Mouse (Mus musculus) liver, adult 2 months (tissue): ENCODE measurements around the gene Zdhhc14.

Experiments
- CTCF ChIP-seq: fragments of 200-500 bp; IDR thresholded peaks from 2 replicates; pipeline ENCODE4 v1.5.1; 2011; ENCODE audit warnings: low read depth, low read length, control low read depth
- POLR2A ChIP-seq: fragments of 200-500 bp; IDR thresholded peaks from 2 replicates; pipeline ENCODE4 v1.6.1; 2011; ENCODE audit warnings: low read length, control low read depth; ENCODE audit not compliant: insufficient read depth; ENCODE audit errors: extremely low read depth

GRCm38 (mm10) chr17:5729587-5730125 lies 237.3 kb downstream of the Zdhhc14 start:
- no peak for TF ChIP-seq CTCF
- TF ChIP-seq POLR2A = no peak
